Mouse (Mus musculus): Measurements from ENCODE around the gene St3gal3.

DNA sequence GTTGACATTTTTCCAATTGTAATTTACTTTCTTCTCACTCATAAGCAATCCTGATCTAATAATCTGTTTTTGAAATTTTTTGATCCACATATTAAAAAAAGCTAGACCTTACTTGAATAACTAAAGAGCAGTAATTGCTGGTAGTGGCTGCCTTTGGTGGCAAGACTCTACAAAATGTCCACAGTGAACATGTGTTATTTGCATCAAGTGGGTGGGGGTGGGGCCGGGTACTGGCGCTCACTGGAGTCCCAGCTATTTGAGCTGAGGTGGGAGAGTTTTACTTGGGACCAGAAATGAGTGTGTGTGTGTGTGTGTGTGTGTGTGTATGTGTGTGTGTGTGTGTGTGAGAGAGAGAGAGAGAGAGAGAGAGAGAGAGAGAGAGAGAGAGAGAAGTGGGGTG lies 77.6 kb downstream of the St3gal3 start:
- TF ChIP-seq POLR2A (IDR thresholded peaks at IDR 0.05; ENCODE audit: low read depth, low read length) (no peak), CTCF (IDR thresholded peaks at IDR 0.05; ENCODE audit: extremely low read depth, insufficient read depth, insufficient read length, insufficient replicate concordance) (no peak)
